ENCODE assay signal across 10 mouse cellular contexts in the genomic region with DNA sequence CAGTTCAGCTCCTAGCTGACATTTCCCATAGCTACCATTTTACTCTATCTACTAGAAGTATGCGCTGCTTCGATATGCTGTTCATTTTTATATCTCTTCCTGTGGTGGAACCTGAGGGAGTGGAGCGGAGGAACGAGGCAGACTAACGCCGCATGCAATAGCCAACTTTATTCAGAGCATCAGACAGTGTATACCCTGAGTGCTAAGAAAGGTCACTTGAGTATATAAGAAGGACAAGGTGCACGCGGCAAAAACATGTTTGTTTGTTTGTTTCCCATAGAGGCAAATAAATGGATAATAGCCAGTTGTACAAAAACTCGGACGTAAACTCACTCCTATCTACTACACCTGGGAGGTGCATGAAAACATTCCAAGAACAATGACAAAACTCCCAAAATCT. TPM values are rescaled to one million over a fixed set of nuclear protein-coding genes. Genes with fewer than 3 reads are reported as not detected.
DNase-seq lines count a peak whose midpoint lies in the region; ATAC-seq and TF ChIP-seq lines count a peak whose summit lies in the region.
"Had no signal": no experiment of that assay in that cellular context is flagged by ENCODE, and none has a peak within 500 bp of the region (broad histone marks: within the 10 kb centered on the region; RNA-seq: fewer than 3 reads in every experiment).

No protein-coding gene starts in this region.

- no peak for TF ChIP-seq CTCF in left cerebral cortex, adult 2 months (IDR thresholded peaks at IDR 0.05)

- DNase-seq in left cerebral cortex, adult 2 months (ENCODE audit: extremely low spot score in 1 of 2, low spot score in 2 of 2), result no peak
- DNase-seq in left cerebral cortex, postnatal 25 days (ENCODE audit: low spot score in 2 of 2), result no peak
- peak; percentile 8 for DNase-seq in naive thymus-derived CD4-positive, alpha-beta T cell, adult 2 months (ENCODE audit: low read depth)
- DNase-seq in thymus, postnatal 25 days, result no peak
- DNase-seq in adipocyte (ENCODE audit: low spot score), result no peak
- DNase-seq in urinary bladder, adult 2 months (ENCODE audit: low spot score), result no peak

- no peak for ATAC-seq in embryonic facial prominence, embryonic 15.5 days (ENCODE audit: insufficient number of reproducible peaks, low FRiP score, low TSS enrichment, low read depth)
- ATAC-seq in intestine, embryonic 15.5 days, result no peak

- intact Hi-C loops in left cerebral cortex, adult 2 months (cut with DNase I), result loop anchor here (10.0 kb wide), 1 partner anchor 403 kb away; no protein-coding TSS in a partner anchor
- intact Hi-C loops in left cerebral cortex, postnatal 25 days (cut with DNase I), result no loop called here

- peaks cover 12% of the 10 kb centered on the region for H3K4me1 ChIP-seq in embryonic facial prominence, embryonic 15.5 days
- H3K4me1 ChIP-seq in intestine, embryonic 15.5 days (replicated peaks), result no peaks in the 10 kb centered on the region

- WGBS in embryonic facial prominence, embryonic 15.5 days, result 83% methylated on average over 10 of the region's 10 CpGs
- WGBS in intestine, embryonic 15.5 days, result 82% methylated on average over 10 of the region's 10 CpGs

- H3K27me3 ChIP-seq in embryonic facial prominence, embryonic 15.5 days, result no peaks in the 10 kb centered on the region
- no peaks in the 10 kb centered on the region for H3K27me3 ChIP-seq in intestine, embryonic 15.5 days (replicated peaks)

- peak overlapping the region; percentile 94 for H3K27ac ChIP-seq in left cerebral cortex, adult 2 months
- peak overlapping the region; percentile 97 for H3K27ac ChIP-seq in embryonic facial prominence, embryonic 15.5 days (replicated peaks)
- peak overlapping the region; percentile 86; the same call in 1 of the 2 replicates for H3K27ac ChIP-seq in intestine, embryonic 15.5 days

- H3K4me2 ChIP-seq in embryonic facial prominence, embryonic 15.5 days (replicated peaks), result peak overlapping the region; percentile 58
- peak overlapping the region; percentile 70 for H3K4me2 ChIP-seq in intestine, embryonic 15.5 days (replicated peaks)

- H3K9me3 ChIP-seq in embryonic facial prominence, embryonic 15.5 days (replicated peaks), result no peaks in the 10 kb centered on the region
- no peaks in the 10 kb centered on the region for H3K9me3 ChIP-seq in intestine, embryonic 15.5 days

- 0 out of 2 replicates have a peak overlapping the region, but pooled peaks have one; percentile 35 for H3K9ac ChIP-seq in embryonic facial prominence, embryonic 15.5 days
- H3K9ac ChIP-seq in intestine, embryonic 15.5 days, result peak overlapping the region; percentile 52

- H3K36me3 ChIP-seq in embryonic facial prominence, embryonic 15.5 days, result no peaks in the 10 kb centered on the region
- no peaks in the 10 kb centered on the region for H3K36me3 ChIP-seq in intestine, embryonic 15.5 days

- peak overlapping the region; percentile 79 for H3K4me3 ChIP-seq in left cerebral cortex, adult 2 months
- peak overlapping the region; percentile 82 for H3K4me3 ChIP-seq in embryonic facial prominence, embryonic 15.5 days (replicated peaks)
- peak overlapping the region; percentile 84 for H3K4me3 ChIP-seq in intestine, embryonic 15.5 days (replicated peaks)

RNA-seq across cellular contexts. Expression of gene Odf2l, which starts 0.8 kb away (rescaled TPM):
- 10 to 100 TPM; 22.1 to 26.8 TPM for total RNA-seq in left cerebral cortex, adult 2 months (2021)
- total RNA-seq in left cerebral cortex, postnatal 25 days (2021), result 10 to 100 TPM; 24.4 to 25.5 TPM
- 15.3 and 18.1 TPM in 2 replicates for polyA plus RNA-seq in embryonic facial prominence, embryonic 15.5 days (2015; fragmentation: Nextera tagmentation; extraction: Ambion mirVana)
- 14.2 and 18.1 TPM in 2 replicates for polyA plus RNA-seq in intestine, embryonic 15.5 days (2015; fragmentation: Nextera tagmentation; extraction: Ambion mirVana)
- 17.1 and 20.4 TPM in 2 replicates for polyA plus RNA-seq in urinary bladder, adult 2 months (2012; rRNA removed)

RNA-seq across cellular contexts. Expression of gene Clca2, which starts 18.4 kb away (rescaled TPM):
- total RNA-seq in left cerebral cortex, adult 2 months (2021), result not detected
- not detected for total RNA-seq in left cerebral cortex, postnatal 25 days (2021)
- polyA plus RNA-seq in embryonic facial prominence, embryonic 15.5 days (2015; fragmentation: Nextera tagmentation; extraction: Ambion mirVana), result 1.7 and 1.9 TPM in 2 replicates
- polyA plus RNA-seq in intestine, embryonic 15.5 days (2015; fragmentation: Nextera tagmentation; extraction: Ambion mirVana), result 0.35 and 0.50 TPM in 2 replicates
- 3.4 and 3.7 TPM in 2 replicates for polyA plus RNA-seq in urinary bladder, adult 2 months (2012; rRNA removed)
- total RNA-seq: neutrophil, adult 5-6 weeks had no signal
- polyA plus RNA-seq: activated CD4-positive, CD25-positive, alpha-beta regulatory T cell, adult 4 months had no signal
